ENCODE assay signal across 1 mouse cellular context in the genomic region with DNA sequence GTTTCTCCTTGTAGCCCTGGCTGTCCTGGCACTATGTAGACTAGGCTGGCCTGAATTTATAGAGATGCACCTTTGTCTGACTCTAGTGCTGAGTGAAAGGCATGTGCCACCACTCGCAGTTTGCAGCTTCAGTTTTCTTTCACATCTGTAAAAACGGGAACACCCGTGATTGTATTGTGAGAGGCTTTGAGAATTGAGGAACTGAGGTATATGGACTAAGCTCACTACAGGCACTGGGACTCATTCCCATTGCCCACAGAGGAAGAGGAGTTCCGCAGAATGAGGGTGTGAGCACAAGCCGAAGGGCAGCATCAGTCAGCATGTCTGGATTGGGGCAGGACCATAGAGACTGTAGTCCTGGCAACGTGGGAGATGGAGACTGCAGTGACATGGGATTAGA.
TF ChIP-seq lines count a peak whose summit lies in the region.

No protein-coding gene starts in this region.

TF ChIP-seq in CH12.LX, 34 proteins besides CTCF, POLR2A, EP300 and RAD21:
- TF ChIP-seq MEF2A (IDR thresholded peaks at IDR 0.05; ENCODE audit: borderline replicate concordance, low read depth, low read length) (no peak), MAFK (IDR thresholded peaks at IDR 0.05; ENCODE audit: insufficient replicate concordance, low read length) (no peak), BHLHE40 (IDR thresholded peaks at IDR 0.05; ENCODE audit: low read depth, low read length) (no peak), NRF1 (IDR thresholded peaks at IDR 0.05; ENCODE audit: low read depth, low read length) (no peak), E2F4 (IDR thresholded peaks at IDR 0.05; ENCODE audit: insufficient replicate concordance, low read depth, low read length) (no peak), PAX5 (IDR thresholded peaks at IDR 0.05; ENCODE audit: low read length) (no peak), RCOR1 (conservative IDR thresholded peaks at IDR 0.05; ENCODE audit: low read depth, low read length) (no peak), UBTF (IDR thresholded peaks at IDR 0.05; ENCODE audit: low read depth, low read length) (no peak), MAZ (IDR thresholded peaks at IDR 0.05; ENCODE audit: low read depth, low read length) (no peak), CHD1 (IDR thresholded peaks at IDR 0.05; ENCODE audit: low read depth, low read length) (no peak), SIN3A (IDR thresholded peaks at IDR 0.05; ENCODE audit: low read length) (no peak), NELFE (IDR thresholded peaks at IDR 0.05; ENCODE audit: low read depth, low read length) (no peak), JUN (IDR thresholded peaks at IDR 0.05; ENCODE audit: insufficient read depth, low read depth, low read length) (no peak), ZC3H11A (IDR thresholded peaks at IDR 0.05; ENCODE audit: low read depth, low read length) (no peak), ETS1 (conservative IDR thresholded peaks at IDR 0.05; ENCODE audit: low read depth, low read length) (no peak), POLR2AphosphoS2 (IDR thresholded peaks at IDR 0.05; ENCODE audit: low read depth, low read length) (no peak), CHD2 (IDR thresholded peaks at IDR 0.05; ENCODE audit: low read length) (no peak), TCF12 (IDR thresholded peaks at IDR 0.05; ENCODE audit: low read depth, low read length) (no peak), USF1 (IDR thresholded peaks at IDR 0.05; ENCODE audit: low read depth, low read length) (no peak), ZNF384 (IDR thresholded peaks at IDR 0.05; ENCODE audit: low read depth, low read length) (no peak)
